Mouse (Mus musculus) adrenal gland (tissue): ENCODE data around the gene Pgs1.

Experiments
- intact Hi-C: fragments of 180-260 bp; cut with DNase I; formaldehyde crosslinking; loops from one replicate; pipeline ENCODE4 v1.15.1; 2025

Pgs1 gene

GRCm38 (mm10) chr11:117962228-117963067 is 23.6 kb upstream of the Pgs1 start:
- intact Hi-C loops: no loop called here

GRCm38 (mm10) chr11:117963091-117963793 is 22.9 kb upstream of the Pgs1 start:
- intact Hi-C loops: no loop called here

- intact Hi-C loops: no loop called here
Observed at GRCm38 (mm10) chr11:117963872-117964271, 22.2 kb upstream of the Pgs1 start.

GRCm38 (mm10) chr11:117964294-117964693 is 21.8 kb upstream of the Pgs1 start:
- intact Hi-C loops: no loop called here

GRCm38 (mm10) chr11:117965052-117965451 is 21.0 kb upstream of the Pgs1 start:
- intact Hi-C loops: no loop called here

GRCm38 (mm10) chr11:117965561-117965981 is 20.5 kb upstream of the Pgs1 start:
- intact Hi-C loops: no loop called here

GRCm38 (mm10) chr11:117966506-117967100 is 19.5 kb upstream of the Pgs1 start:
- intact Hi-C loops: no loop called here

- intact Hi-C loops: loop anchor here (2.0 kb wide), 1 partner anchor 55 kb away; no protein-coding TSS in a partner anchor
Observed at GRCm38 (mm10) chr11:117967249-117968015, 18.7 kb upstream of the Pgs1 start.

GRCm38 (mm10) chr11:117968016-117968671 is 17.9 kb upstream of the Pgs1 start:
- intact Hi-C loops: loop anchor here (2.0 kb wide), 1 partner anchor 55 kb away; no protein-coding TSS in a partner anchor

GRCm38 (mm10) chr11:117968716-117969099 is 17.4 kb upstream of the Pgs1 start:
- intact Hi-C loops: loop anchor here (2.0 kb wide), 1 partner anchor 56 kb away; no protein-coding TSS in a partner anchor

GRCm38 (mm10) chr11:117969100-117969944 is 16.8 kb upstream of the Pgs1 start:
- intact Hi-C loops: loop anchor here (2.0 kb wide), 1 partner anchor 57 kb away; no protein-coding TSS in a partner anchor

GRCm38 (mm10) chr11:117969945-117970872 is 15.9 kb upstream of the Pgs1 start, which contains the start of gene Socs3:
Socs3 (minus strand) TSS chr11:117970047.
- intact Hi-C loops: loop anchor here (1.0 to 5.0 kb wide), 3 partner anchors 51 to 98 kb away; partner anchors contain the start of gene Tha1

GRCm38 (mm10) chr11:117971100-117971499 is 15.0 kb upstream of the Pgs1 start:
- intact Hi-C loops: loop anchor here (5.0 kb wide), 1 partner anchor 99 kb away; the partner anchor contains the start of gene Tha1

GRCm38 (mm10) chr11:117971646-117972242 is 14.3 kb upstream of the Pgs1 start:
- intact Hi-C loops: loop anchor here (5.0 kb wide), 1 partner anchor 99 kb away; the partner anchor contains the start of gene Tha1

- intact Hi-C loops: loop anchor here (5.0 kb wide), 1 partner anchor 101 kb away; the partner anchor contains the start of gene Tha1
Observed at GRCm38 (mm10) chr11:117972656-117973558, 13.2 kb upstream of the Pgs1 start.

- intact Hi-C loops: loop anchor here (5.0 kb wide), 1 partner anchor 101 kb away; the partner anchor contains the start of gene Tha1
Observed at GRCm38 (mm10) chr11:117973569-117973968, 12.5 kb upstream of the Pgs1 start.
